Mouse (Mus musculus): ENCODE data around the gene Carmil3.

DNA sequence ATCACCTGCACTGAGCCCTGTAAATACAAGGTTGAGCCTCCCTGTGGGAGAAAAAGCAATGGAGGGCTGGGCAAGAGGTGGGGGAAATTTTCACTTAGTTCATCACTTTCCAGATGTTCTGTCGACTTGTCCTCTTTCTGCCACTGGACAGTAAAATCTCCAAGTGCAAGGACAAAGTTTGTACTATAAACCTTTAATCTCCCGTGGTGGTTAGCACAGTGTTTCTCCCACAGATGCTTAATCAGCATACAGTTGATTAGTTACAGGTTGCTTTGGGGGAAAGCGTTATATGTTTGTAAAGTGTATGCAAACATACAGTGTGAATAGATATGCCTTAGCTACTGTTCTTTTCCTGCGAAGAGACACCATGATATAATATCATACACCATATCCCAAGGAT is 24.0 kb upstream of the Carmil3 start:
- TF ChIP-seq CTCF (conservative IDR thresholded peaks at IDR 0.05 in 1 of 2, IDR thresholded peaks at IDR 0.05 in 1 of 2; ENCODE audit: low read depth in 2 of 2, low read length in 2 of 2) (no peak), POLR2A (IDR thresholded peaks at IDR 0.05; ENCODE audit: low read depth, low read length) (no peak), MAFK (IDR thresholded peaks at IDR 0.05; ENCODE audit: insufficient replicate concordance, low read length) (no peak)

All from CH12.LX (cell line).